Mouse (Mus musculus): ENCODE data around the gene Ly6g6d. TPM values are rescaled to one million over a fixed set of nuclear protein-coding genes. Genes with fewer than 3 reads are reported as not detected.

Ly6g6d gene
- polyA plus RNA-seq, 1 experiment from 2014 or later: 0.72 TPM

GRCm38 (mm10) chr17:35051156-35052086 lies 26.4 kb downstream of the Ly6g6d start:
- Histone ChIP-seq H3K4me3 (ENCODE audit: low read depth, low read length) (peak overlapping the region; percentile 71), H3K9me3 (ENCODE audit: control insufficient read depth, low read length) (no peaks in the 10 kb centered on the region), H3K9ac (ENCODE audit: low read length) (peak overlapping the region; percentile 70), H3K27ac (replicated peaks; ENCODE audit: low read depth, low read length) (peak overlapping the region; percentile 85), H3K27me3 (ENCODE audit: control insufficient read depth, insufficient read depth, low read length) (no peaks in the 10 kb centered on the region), H3K4me2 (ENCODE audit: low read depth, severe bottlenecking) (peak overlapping the region; percentile 76), H3K4me1 (ENCODE audit: control insufficient read depth, insufficient read depth, low read length) (peaks cover 25% of the 10 kb centered on the region), H3K36me3 (ENCODE audit: control insufficient read depth, insufficient read depth, low read length) (peaks cover 19% of the 10 kb centered on the region)
- peak; percentile 59 for DNase-seq (ENCODE audit: low spot score)
- 4% methylated on average over 21 of the region's 21 CpGs for WGBS
- peak; percentile 26; the same call in 1 of the 2 replicates for ATAC-seq (ENCODE audit: insufficient number of reproducible peaks, low FRiP score, low TSS enrichment, low read depth)

- DNase-seq (ENCODE audit: low spot score) (peak; percentile 80), ATAC-seq (ENCODE audit: insufficient number of reproducible peaks, low FRiP score, low TSS enrichment, low read depth) (no peak)
- peak overlapping the region; percentile 76 for H3K4me2 ChIP-seq (ENCODE audit: low read depth, severe bottlenecking)
- H3K27me3 ChIP-seq (ENCODE audit: control insufficient read depth, insufficient read depth, low read length): no peaks in the 10 kb centered on the region
- H3K9ac ChIP-seq (ENCODE audit: low read length): peak overlapping the region; percentile 79
- peaks cover 28% of the 10 kb centered on the region for H3K4me1 ChIP-seq (ENCODE audit: control insufficient read depth, insufficient read depth, low read length)
- WGBS: 1% methylated on average over 27 of the region's 27 CpGs
- H3K36me3 ChIP-seq (ENCODE audit: control insufficient read depth, insufficient read depth, low read length): peaks cover 15% of the 10 kb centered on the region
- H3K27ac ChIP-seq (replicated peaks; ENCODE audit: low read depth, low read length): peak overlapping the region; percentile 87
- H3K4me3 ChIP-seq (ENCODE audit: low read depth, low read length): peak overlapping the region; percentile 71
- H3K9me3 ChIP-seq (ENCODE audit: control insufficient read depth, low read length): no peaks in the 10 kb centered on the region
These were observed 27.6 kb downstream of the Ly6g6d start for GRCm38 (mm10) chr17:35050126-35050750.

GRCm38 (mm10) chr17:35049561-35050016 lies 28.3 kb downstream of the Ly6g6d start, which contains the start of gene Clic1:
TSS of gene Clic1 (plus strand) at chr17:35049966.
- peak; percentile 85 for DNase-seq (ENCODE audit: low spot score)
- ATAC-seq (ENCODE audit: insufficient number of reproducible peaks, low FRiP score, low TSS enrichment, low read depth): peak; percentile 10; the same call in 1 of the 2 replicates
- Histone ChIP-seq H3K4me1 (ENCODE audit: control insufficient read depth, insufficient read depth, low read length) (peaks cover 28% of the 10 kb centered on the region), H3K9me3 (ENCODE audit: control insufficient read depth, low read length) (no peaks in the 10 kb centered on the region), H3K27ac (replicated peaks; ENCODE audit: low read depth, low read length) (peak within 1 kb of the TSS; percentile 87), H3K4me3 (ENCODE audit: low read depth, low read length) (peak within 1 kb of the TSS; percentile 71), H3K36me3 (ENCODE audit: control insufficient read depth, insufficient read depth, low read length) (peaks cover 15% of the 10 kb centered on the region), H3K4me2 (ENCODE audit: low read depth, severe bottlenecking) (peak within 1 kb of the TSS; percentile 76), H3K27me3 (ENCODE audit: control insufficient read depth, insufficient read depth, low read length) (no peaks in the 10 kb centered on the region), H3K9ac (ENCODE audit: low read length) (peak within 1 kb of the TSS; percentile 79)
- 2% methylated on average over 11 of the region's 11 CpGs for WGBS

GRCm38 (mm10) chr17:35048932-35049440 lies 28.9 kb downstream of the Ly6g6d start:
- H3K9ac ChIP-seq (ENCODE audit: low read length): no peak overlapping the region
- no peaks in the 10 kb centered on the region for H3K9me3 ChIP-seq (ENCODE audit: control insufficient read depth, low read length)
- H3K4me1 ChIP-seq (ENCODE audit: control insufficient read depth, insufficient read depth, low read length): peaks cover 28% of the 10 kb centered on the region
- H3K27ac ChIP-seq (replicated peaks; ENCODE audit: low read depth, low read length): peak overlapping the region; percentile 87; the same call in 1 of the 2 replicates
- H3K36me3 ChIP-seq (ENCODE audit: control insufficient read depth, insufficient read depth, low read length): peaks cover 10% of the 10 kb centered on the region
- DNase-seq (ENCODE audit: low spot score) (no peak), ATAC-seq (ENCODE audit: insufficient number of reproducible peaks, low FRiP score, low TSS enrichment, low read depth) (no peak)
- no peaks in the 10 kb centered on the region for H3K27me3 ChIP-seq (ENCODE audit: control insufficient read depth, insufficient read depth, low read length)
- no peak overlapping the region for H3K4me2 ChIP-seq (ENCODE audit: low read depth, severe bottlenecking)
- 73% methylated on average over 5 of the region's 5 CpGs for WGBS
- peak overlapping the region; percentile 71; the same call in 1 of the 2 replicates for H3K4me3 ChIP-seq (ENCODE audit: low read depth, low read length)

- H3K9ac ChIP-seq (ENCODE audit: low read length): peak overlapping the region; percentile 38
- no peak overlapping the region for H3K4me3 ChIP-seq (ENCODE audit: low read depth, low read length)
- H3K27me3 ChIP-seq (ENCODE audit: control insufficient read depth, insufficient read depth, low read length): no peaks in the 10 kb centered on the region
- DNase-seq (ENCODE audit: low spot score): no peak
- 38% methylated on average over 11 of the region's 11 CpGs for WGBS
- peaks cover 28% of the 10 kb centered on the region for H3K4me1 ChIP-seq (ENCODE audit: control insufficient read depth, insufficient read depth, low read length)
- no peak overlapping the region; the same call in 1 of the 2 replicates for H3K4me2 ChIP-seq (ENCODE audit: low read depth, severe bottlenecking)
- H3K27ac ChIP-seq (replicated peaks; ENCODE audit: low read depth, low read length): no peak overlapping the region
- peaks cover 5% of the 10 kb centered on the region for H3K36me3 ChIP-seq (ENCODE audit: control insufficient read depth, insufficient read depth, low read length)
- H3K9me3 ChIP-seq (ENCODE audit: control insufficient read depth, low read length): no peaks in the 10 kb centered on the region
- ATAC-seq (ENCODE audit: insufficient number of reproducible peaks, low FRiP score, low TSS enrichment, low read depth): no peak
These were observed 29.5 kb downstream of the Ly6g6d start for GRCm38 (mm10) chr17:35048149-35048931.

GRCm38 (mm10) chr17:35047688-35048087 lies 30.2 kb downstream of the Ly6g6d start:
- no peak overlapping the region for H3K4me3 ChIP-seq (ENCODE audit: low read depth, low read length)
- H3K27me3 ChIP-seq (ENCODE audit: control insufficient read depth, insufficient read depth, low read length): no peaks in the 10 kb centered on the region
- H3K4me2 ChIP-seq (ENCODE audit: low read depth, severe bottlenecking): no peak overlapping the region
- H3K36me3 ChIP-seq (ENCODE audit: control insufficient read depth, insufficient read depth, low read length): peaks cover 1% of the 10 kb centered on the region; the same call in 1 of the 2 replicates
- DNase-seq (ENCODE audit: low spot score) (no peak), ATAC-seq (ENCODE audit: insufficient number of reproducible peaks, low FRiP score, low TSS enrichment, low read depth) (no peak)
- no peaks in the 10 kb centered on the region for H3K9me3 ChIP-seq (ENCODE audit: control insufficient read depth, low read length)
- no peak overlapping the region; the same call in 1 of the 2 replicates for H3K27ac ChIP-seq (replicated peaks; ENCODE audit: low read depth, low read length)
- peaks cover 28% of the 10 kb centered on the region for H3K4me1 ChIP-seq (ENCODE audit: control insufficient read depth, insufficient read depth, low read length)
- H3K9ac ChIP-seq (ENCODE audit: low read length): no peak overlapping the region; the same call in 1 of the 2 replicates
- 33% methylated on average over 1 of the region's 1 CpGs for WGBS

GRCm38 (mm10) chr17:35046681-35047455 lies 31.0 kb downstream of the Ly6g6d start, which contains the start of gene Msh5:
TSS of gene Msh5 (minus strand) at chr17:35046745.
- Histone ChIP-seq H3K4me2 (ENCODE audit: low read depth, severe bottlenecking) (peak within 1 kb of the TSS; percentile 99), H3K36me3 (ENCODE audit: control insufficient read depth, insufficient read depth, low read length) (no peaks in the 10 kb centered on the region), H3K4me3 (ENCODE audit: low read depth, low read length) (peak within 1 kb of the TSS; percentile 54), H3K27me3 (ENCODE audit: control insufficient read depth, insufficient read depth, low read length) (no peaks in the 10 kb centered on the region), H3K9ac (ENCODE audit: low read length) (peak within 1 kb of the TSS; percentile 87), H3K4me1 (ENCODE audit: control insufficient read depth, insufficient read depth, low read length) (peaks cover 24% of the 10 kb centered on the region), H3K27ac (replicated peaks; ENCODE audit: low read depth, low read length) (peak within 1 kb of the TSS; percentile 63), H3K9me3 (ENCODE audit: control insufficient read depth, low read length) (no peaks in the 10 kb centered on the region)
- 3% methylated on average over 33 of the region's 33 CpGs for WGBS
- DNase-seq (ENCODE audit: low spot score) (peak; percentile 99), ATAC-seq (ENCODE audit: insufficient number of reproducible peaks, low FRiP score, low TSS enrichment, low read depth) (peak; percentile 96)
